Mouse (Mus musculus) liver, embryonic 14.5 days (tissue): ENCODE results near the gene Dlgap3.

Experiments
- CTCF ChIP-seq: IDR thresholded peaks from 2 replicates; pipeline ENCODE4 v1.5.1; 2016; ENCODE audit warnings: antibody characterized with exemption, low read depth, control low read depth
- EP300 ChIP-seq: IDR thresholded peaks from 2 replicates; pipeline ENCODE4 v1.6.1; 2016; ENCODE audit warnings: antibody characterized with exemption, low read depth

DNA sequence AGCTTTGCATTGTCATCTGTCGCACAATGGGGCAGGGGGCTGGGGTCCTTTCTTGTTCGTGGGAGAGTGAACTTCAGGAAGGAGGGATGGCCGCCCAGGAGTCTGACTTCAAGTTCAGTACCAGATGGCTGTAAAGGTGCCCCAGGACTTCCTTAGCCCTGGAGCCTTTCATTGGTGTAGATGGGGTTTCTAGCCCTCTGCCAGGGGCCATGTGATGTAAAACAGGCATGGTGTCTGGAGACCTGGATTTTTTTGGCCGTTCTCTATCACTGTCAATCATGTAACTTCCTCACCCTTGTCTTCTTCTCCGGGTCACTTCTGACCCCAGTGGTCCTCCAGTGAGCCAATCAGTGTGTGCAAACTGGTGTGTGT, 95.2 kb downstream of the Dlgap3 start:
- TF ChIP-seq CTCF, result no peak
- no peak for TF ChIP-seq EP300
